Mouse (Mus musculus) kidney, adult 2 months (tissue): Measurements from ENCODE around the gene Erh. TPM values are rescaled to one million over a fixed set of nuclear protein-coding genes. Genes with fewer than 3 reads are reported as not detected.

Experiments
- DNase-seq: peaks from one replicate; pipeline ENCODE4 v3.0.0; 2021
- H3K27ac ChIP-seq: fragments of 200-500 bp; 2 replicates; pipeline ENCODE4 v1.5.1; 2012; ENCODE audit warnings: low read depth, low read length, control low read depth, inconsistent platforms; ENCODE audit not compliant: insufficient read depth
- H3K27me3 ChIP-seq: fragments of 200-500 bp; replicated peaks from 2 replicates; pipeline ENCODE4 v1.6.1; 2012; ENCODE audit warnings: mild to moderate bottlenecking, moderate library complexity, low read length, inconsistent platforms; ENCODE audit not compliant: control insufficient read depth, insufficient read depth
- H3K36me3 ChIP-seq: fragments of 200-500 bp; 2 replicates; pipeline ENCODE4 v1.6.1; 2012; ENCODE audit warnings: mild to moderate bottlenecking, moderate library complexity, low read length, inconsistent platforms; ENCODE audit not compliant: control insufficient read depth, insufficient read depth
- H3K4me1 ChIP-seq: fragments of 200-500 bp; 2 replicates; pipeline ENCODE4 v1.6.1; 2011; ENCODE audit warnings: low read length; ENCODE audit not compliant: control insufficient read depth, insufficient read depth
- H3K4me3 ChIP-seq: fragments of 200-500 bp; 2 replicates; pipeline ENCODE4 v1.5.1; 2011; ENCODE audit warnings: mild to moderate bottlenecking, low read depth, low read length, control low read depth; ENCODE audit not compliant: insufficient read depth
- CTCF ChIP-seq: fragments of 200-500 bp; conservative IDR thresholded peaks from 2 replicates; pipeline ENCODE4 v1.5.1; 2011; ENCODE audit warnings: low read depth, mild to moderate bottlenecking, control low read depth, low read length, moderate library complexity, mixed read lengths; ENCODE audit not compliant: insufficient read depth, insufficient read length
- POLR2A ChIP-seq: fragments of 200-500 bp; IDR thresholded peaks from one replicate; pipeline ENCODE4 v1.6.1; 2011; ENCODE audit warnings: low read depth, low read length, control low read depth
- WGBS: fragments of 180-500 bp; shearing (Covaris S2); methylation state at CpG from one replicate; pipeline ENCODE4 v1.1.7; 2018; 5-methylcytosine and 5-hydroxymethylcytosine counted together
- polyA plus RNA-seq: library from polyadenylated mRNA; depleted of rRNA; stranded (reverse); fragments of >200 nt; gene quantifications from 2 replicates; pipeline ENCODE4 v1.2.3, GENCODE M21; 2012

The Erh gene
- polyA plus RNA-seq, 1 experiment: 36.8 TPM

- DNase-seq: peak; percentile 19
- TF ChIP-seq POLR2A: no peak
- TF ChIP-seq CTCF: no peak
- WGBS: 45% methylated on average over 3 of the region's 3 CpGs
- H3K4me3 ChIP-seq: no peak overlapping the region
- no peaks in the 10 kb centered on the region for H3K27me3 ChIP-seq
- peaks cover 7% of the 10 kb centered on the region for H3K4me1 ChIP-seq
- no peak overlapping the region for H3K27ac ChIP-seq
- no peaks in the 10 kb centered on the region for H3K36me3 ChIP-seq
Measured at GRCm38 (mm10) chr12:80654659-80655025, 10.5 kb upstream of the Erh start.

- Histone ChIP-seq H3K27me3 (no peaks in the 10 kb centered on the region), H3K27ac (peak overlapping the region; percentile 37; the same call in 1 of the 2 replicates), H3K4me1 (peaks cover 7% of the 10 kb centered on the region), H3K36me3 (no peaks in the 10 kb centered on the region), H3K4me3 (no peak overlapping the region)
- WGBS: 55% methylated on average over 7 of the region's 7 CpGs
- DNase-seq: peak; percentile 65
- TF ChIP-seq CTCF: no peak
- no peak for TF ChIP-seq POLR2A
Measured at GRCm38 (mm10) chr12:80653951-80654658, 10.0 kb upstream of the Erh start.

GRCm38 (mm10) chr12:80646377-80646776 lies 2.2 kb upstream of the Erh start:
- TF ChIP-seq CTCF (no peak), POLR2A (no peak)
- Histone ChIP-seq H3K4me1 (peaks cover 17% of the 10 kb centered on the region), H3K4me3 (no peak overlapping the region), H3K27me3 (no peaks in the 10 kb centered on the region), H3K27ac (no peak overlapping the region), H3K36me3 (no peaks in the 10 kb centered on the region)
- DNase-seq: no peak
- whole genome bisulfite sequencing: 45% methylated on average over 3 of the region's 3 CpGs

- Histone ChIP-seq H3K27ac (no peak overlapping the region), H3K4me3 (peak overlapping the region; percentile 76), H3K4me1 (peaks cover 17% of the 10 kb centered on the region), H3K27me3 (no peaks in the 10 kb centered on the region), H3K36me3 (no peaks in the 10 kb centered on the region)
- WGBS: 2% methylated on average over 18 of the region's 18 CpGs
- DNase-seq: no peak
- TF ChIP-seq CTCF (no peak), POLR2A (no peak)
Measured at GRCm38 (mm10) chr12:80644506-80644868, 346 bp upstream of the Erh start.

- H3K4me3 ChIP-seq: peak overlapping the region; percentile 76
- H3K36me3 ChIP-seq: no peaks in the 10 kb centered on the region
- peak; percentile 67 for DNase-seq
- TF ChIP-seq CTCF (peak; percentile 71), POLR2A (no peak)
- H3K27me3 ChIP-seq: no peaks in the 10 kb centered on the region
- H3K27ac ChIP-seq: no peak overlapping the region
- H3K4me1 ChIP-seq: peaks cover 17% of the 10 kb centered on the region
- WGBS: 2% methylated on average over 48 of the region's 48 CpGs
Measured at GRCm38 (mm10) chr12:80642725-80643692, 1.1 kb downstream of the Erh start.

GRCm38 (mm10) chr12:80631790-80632189 lies 12.4 kb downstream of the Erh start:
- Histone ChIP-seq H3K27ac (no peak overlapping the region), H3K27me3 (no peaks in the 10 kb centered on the region), H3K36me3 (peaks cover 3% of the 10 kb centered on the region), H3K4me1 (no peaks in the 10 kb centered on the region), H3K4me3 (no peak overlapping the region)
- DNase-seq: no peak
- 76% methylated on average over 5 of the region's 5 CpGs for WGBS
- TF ChIP-seq CTCF: no peak

GRCm38 (mm10) chr12:80620501-80620900 lies 23.6 kb downstream of the Erh start:
- H3K4me1 ChIP-seq: no peaks in the 10 kb centered on the region
- H3K27me3 ChIP-seq: no peaks in the 10 kb centered on the region
- H3K4me3 ChIP-seq: no peak overlapping the region
- DNase-seq: no peak
- TF ChIP-seq CTCF: no peak
- TF ChIP-seq POLR2A: no peak
- WGBS: 78% methylated on average over 5 of the region's 5 CpGs
- H3K36me3 ChIP-seq: no peaks in the 10 kb centered on the region
- H3K27ac ChIP-seq: no peak overlapping the region
